Comparison of ENCODE assay signal across 9 mouse cellular contexts in the genomic region with DNA sequence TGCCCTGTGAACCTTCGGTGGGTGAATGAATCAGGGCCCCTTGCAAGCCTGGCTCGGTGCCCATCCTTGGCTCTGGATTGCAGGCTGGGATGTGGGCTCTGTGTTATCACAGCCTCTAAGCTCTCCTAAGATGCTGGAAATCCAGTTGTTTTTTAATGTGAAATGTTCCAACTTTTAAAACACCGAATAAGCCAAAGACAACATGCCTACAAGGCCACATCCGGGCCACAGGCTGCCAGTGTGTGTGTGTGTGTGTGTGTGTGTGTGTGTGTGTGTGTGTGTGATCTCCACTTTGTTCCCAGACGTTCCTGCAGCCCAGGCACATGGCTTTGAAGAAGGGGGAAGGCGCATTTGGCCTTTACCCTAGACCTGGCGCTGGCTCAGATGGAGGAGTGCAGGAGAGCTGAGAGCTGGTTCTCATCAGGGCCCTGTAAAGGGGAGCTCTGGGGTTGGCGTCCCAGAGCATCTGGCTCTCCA. TPM values are rescaled to one million over a fixed set of nuclear protein-coding genes. Genes with fewer than 3 reads are reported as not detected.
DNase-seq lines count a peak whose midpoint lies in the region; ATAC-seq and TF ChIP-seq lines count a peak whose summit lies in the region.
"Had no signal": no experiment of that assay in that cellular context is flagged by ENCODE, and none has a peak within 500 bp of the region (broad histone marks: within the 10 kb centered on the region; RNA-seq: fewer than 3 reads in every experiment).

No protein-coding gene starts in this region.

- no peak overlapping the region for H3K4me3 ChIP-seq in C2C12 (ENCODE audit: insufficient read depth, poor library complexity, severe bottlenecking)
- H3K4me3 ChIP-seq in forebrain, postnatal 0 days (ENCODE audit: low read depth, low read length), result no peak overlapping the region

- peaks cover 36% of the 10 kb centered on the region for H3K36me3 ChIP-seq in C2C12 (ENCODE audit: control insufficient read depth, insufficient read depth)
- H3K36me3 ChIP-seq in forebrain, postnatal 0 days (ENCODE audit: insufficient read depth), result no peaks in the 10 kb centered on the region

- DNase-seq in 3134 (ENCODE audit: extremely low read depth, insufficient read length, low spot score), result peak; percentile 77
- no peak for DNase-seq in forebrain, postnatal 0 days
- DNase-seq in kidney, postnatal 10 days, result peak; percentile 67
- no peak for DNase-seq in thymus, postnatal 10 days (ENCODE audit: low spot score in 2 of 2)
- no peak for DNase-seq in retina, postnatal 1 day
- no peak for DNase-seq in frontal cortex, postnatal 25 days (ENCODE audit: low spot score in 2 of 2)
- DNase-seq: gastrocnemius, postnatal 10 days had no signal

- H3K27me3 ChIP-seq in C2C12 (ENCODE audit: control insufficient read depth, insufficient read depth, insufficient read length), result no peaks in the 10 kb centered on the region
- H3K27me3 ChIP-seq in forebrain, postnatal 0 days (ENCODE audit: insufficient read depth, low read length), result no peaks in the 10 kb centered on the region

- H3K27ac ChIP-seq in forebrain, postnatal 0 days (ENCODE audit: low read depth, low read length), result no peak overlapping the region
- H3K27ac ChIP-seq: liver, embryonic 14.5 days had no signal

- ATAC-seq in forebrain, postnatal 0 days, result peak; percentile 25; the same call in 1 of the 2 replicates

- H3K4me1 ChIP-seq in forebrain, postnatal 0 days (ENCODE audit: insufficient read depth), result peaks cover 2% of the 10 kb centered on the region

- H3ac ChIP-seq in C2C12 (ENCODE audit: control insufficient read depth, insufficient read length, low read depth), result no peak overlapping the region

- H3K79me3 ChIP-seq in C2C12 (ENCODE audit: low read depth), result peaks cover 2% of the 10 kb centered on the region

- no peaks in the 10 kb centered on the region for H3K9me3 ChIP-seq in forebrain, postnatal 0 days (ENCODE audit: low read length)

- 44% methylated on average over 8 of the region's 8 CpGs for WGBS in forebrain, postnatal 0 days

- H3K9ac ChIP-seq in forebrain, postnatal 0 days, result no peak overlapping the region
- H3K9ac ChIP-seq: liver, embryonic 14.5 days had no signal

- no peak overlapping the region for H3K4me2 ChIP-seq in forebrain, postnatal 0 days (ENCODE audit: low read depth)

- H3K79me2 ChIP-seq in C2C12 (ENCODE audit: control insufficient read depth, insufficient read depth), result peaks cover 21% of the 10 kb centered on the region

- TF ChIP-seq CTCF in C2C12 (IDR thresholded peaks at IDR 0.05; ENCODE audit: control insufficient read depth, insufficient read depth, insufficient read length), result no peak
- TF ChIP-seq CTCF in forebrain, postnatal 0 days (IDR thresholded peaks at IDR 0.05; ENCODE audit: low read depth), result no peak

TF ChIP-seq in C2C12, 6 proteins besides CTCF, POLR2A, EP300 and RAD21:
- no peak for TF ChIP-seq FOSL1 (IDR thresholded peaks at IDR 0.05; ENCODE audit: insufficient read depth, low read length, poor library complexity, severe bottlenecking)
- peak; percentile 28 for TF ChIP-seq MAX (IDR thresholded peaks at IDR 0.05)
TF ChIP-seq in C2C12: peak in this region for 1.

RNA-seq across cellular contexts. Expression of gene Cfap298, which starts 52.4 kb away (rescaled TPM):
- polyA plus RNA-seq in C2C12 (2012; fragmentation: generic; extraction: Trizol), result 31.6 TPM
- total RNA-seq in forebrain, postnatal 0 days (2014; rRNA removed), result 28.0 and 28.6 TPM in 2 replicates
- 73.4 and 79.6 TPM in 2 replicates for polyA plus RNA-seq in forebrain, postnatal 0 days (2015; fragmentation: Nextera tagmentation; extraction: Ambion mirVana)

RNA-seq across cellular contexts. Expression of gene Eva1c, which starts 56.0 kb away (rescaled TPM):
- 21.5 TPM for polyA plus RNA-seq in C2C12 (2012; fragmentation: generic; extraction: Trizol)
- 4.0 TPM in 2 replicates for total RNA-seq in forebrain, postnatal 0 days (2014; rRNA removed)
- 3.4 TPM in 2 replicates for polyA plus RNA-seq in forebrain, postnatal 0 days (2015; fragmentation: Nextera tagmentation; extraction: Ambion mirVana)

Comparison
In these comparisons a context has a peak if more than half of its experiments do, and no peak if none do; other contexts are left out.
1. DNase-seq: peak in 3134 (single experiment) and kidney, postnatal 10 days (single experiment); none in forebrain, postnatal 0 days (single experiment), thymus, postnatal 10 days (0 of 2), retina, postnatal 1 day (single experiment) and frontal cortex, postnatal 25 days (0 of 2).